Mouse (Mus musculus): ENCODE data around the gene Hist1h4n. TPM values are rescaled to one million over a fixed set of nuclear protein-coding genes. Genes with fewer than 3 reads are reported as not detected.
"Not testable (repeated sequence)": the region's sequence is repeated elsewhere in the genome, so short reads cannot be mapped to it uniquely, and the experiment has no call there.

The Hist1h4n gene
- polyA plus RNA-seq (2015; fragmentation: Nextera tagmentation; extraction: Ambion mirVana) = 13.0 and 15.5 TPM in 2 replicates

- not testable (repeated sequence) for H3K27ac ChIP-seq (ENCODE audit: low read length); H3K36me3 ChIP-seq (ENCODE audit: control insufficient read depth, insufficient read depth, low read length); H3K9me3 ChIP-seq (replicated peaks; ENCODE audit: control insufficient read depth, low read length); H3K9ac ChIP-seq (ENCODE audit: low read length); H3K4me1 ChIP-seq (ENCODE audit: control insufficient read depth, insufficient read depth, low read length); H3K27me3 ChIP-seq (ENCODE audit: control insufficient read depth, insufficient read depth, low read length)
- Histone ChIP-seq H3K4me3 (replicated peaks; ENCODE audit: low read length) (peak within 1 kb of the TSS; percentile 13; the same call in 1 of the 2 replicates), H3K4me2 (ENCODE audit: low read depth, low read length) (peak within 1 kb of the TSS; percentile 32; the same call in 1 of the 2 replicates)
- 0% methylated on average over 23 of the region's 58 CpGs for WGBS
- peak; percentile 86 for ATAC-seq (ENCODE audit: insufficient read depth, low FRiP score)
Measured at GRCm38 (mm10) chr13:21831418-21832394, at the start of gene Hist1h4n. TSS of gene Hist1h4n (minus strand) at chr13:21832196.

- Histone ChIP-seq H3K27ac (ENCODE audit: low read length) (no peak overlapping the region), H3K4me3 (replicated peaks; ENCODE audit: low read length) (no peak overlapping the region), H3K9ac (ENCODE audit: low read length) (no peak overlapping the region), H3K9me3 (replicated peaks; ENCODE audit: control insufficient read depth, low read length) (no peaks in the 10 kb centered on the region), H3K4me1 (ENCODE audit: control insufficient read depth, insufficient read depth, low read length) (no peaks in the 10 kb centered on the region), H3K4me2 (ENCODE audit: low read depth, low read length) (no peak overlapping the region), H3K36me3 (ENCODE audit: control insufficient read depth, insufficient read depth, low read length) (no peaks in the 10 kb centered on the region), H3K27me3 (ENCODE audit: control insufficient read depth, insufficient read depth, low read length) (no peaks in the 10 kb centered on the region)
- no peak for ATAC-seq (ENCODE audit: insufficient read depth, low FRiP score)
- 77% methylated on average over 6 of the region's 6 CpGs for WGBS
Measured at GRCm38 (mm10) chr13:21880735-21881134, 48.7 kb upstream of the Hist1h4n start.

- H3K27ac ChIP-seq (ENCODE audit: low read length); H3K27me3 ChIP-seq (ENCODE audit: control insufficient read depth, insufficient read depth, low read length); H3K9ac ChIP-seq (ENCODE audit: low read length); H3K4me2 ChIP-seq (ENCODE audit: low read depth, low read length); H3K4me1 ChIP-seq (ENCODE audit: control insufficient read depth, insufficient read depth, low read length); ATAC-seq (ENCODE audit: insufficient read depth, low FRiP score); H3K9me3 ChIP-seq (replicated peaks; ENCODE audit: control insufficient read depth, low read length); H3K4me3 ChIP-seq (replicated peaks; ENCODE audit: low read length); H3K36me3 ChIP-seq (ENCODE audit: control insufficient read depth, insufficient read depth, low read length): not testable (repeated sequence)
- 58% methylated on average over 3 of the region's 3 CpGs for WGBS
Measured at GRCm38 (mm10) chr13:21865503-21865902, 33.5 kb upstream of the Hist1h4n start.

GRCm38 (mm10) chr13:21861608-21862007 is 29.6 kb upstream of the Hist1h4n start:
- Histone ChIP-seq H3K9me3 (replicated peaks; ENCODE audit: control insufficient read depth, low read length) (no peaks in the 10 kb centered on the region), H3K4me3 (replicated peaks; ENCODE audit: low read length) (no peak overlapping the region), H3K4me2 (ENCODE audit: low read depth, low read length) (no peak overlapping the region), H3K9ac (ENCODE audit: low read length) (no peak overlapping the region), H3K27ac (ENCODE audit: low read length) (no peak overlapping the region), H3K27me3 (ENCODE audit: control insufficient read depth, insufficient read depth, low read length) (no peaks in the 10 kb centered on the region), H3K36me3 (ENCODE audit: control insufficient read depth, insufficient read depth, low read length) (no peaks in the 10 kb centered on the region), H3K4me1 (ENCODE audit: control insufficient read depth, insufficient read depth, low read length) (no peaks in the 10 kb centered on the region)
- no peak for ATAC-seq (ENCODE audit: insufficient read depth, low FRiP score)
- WGBS = 17% methylated on average over 5 of the region's 5 CpGs

- ATAC-seq (ENCODE audit: insufficient read depth, low FRiP score) = no peak
- Histone ChIP-seq H3K9me3 (replicated peaks; ENCODE audit: control insufficient read depth, low read length) (no peaks in the 10 kb centered on the region), H3K27ac (ENCODE audit: low read length) (no peak overlapping the region), H3K27me3 (ENCODE audit: control insufficient read depth, insufficient read depth, low read length) (no peaks in the 10 kb centered on the region), H3K4me3 (replicated peaks; ENCODE audit: low read length) (peak overlapping the region; percentile 49), H3K4me1 (ENCODE audit: control insufficient read depth, insufficient read depth, low read length) (no peaks in the 10 kb centered on the region), H3K36me3 (ENCODE audit: control insufficient read depth, insufficient read depth, low read length) (no peaks in the 10 kb centered on the region), H3K4me2 (ENCODE audit: low read depth, low read length) (peak overlapping the region; percentile 56), H3K9ac (ENCODE audit: low read length) (peak overlapping the region; percentile 13; the same call in 1 of the 2 replicates)
- WGBS = 3% methylated on average over 15 of the region's 15 CpGs
Measured at GRCm38 (mm10) chr13:21855698-21856162, 23.7 kb upstream of the Hist1h4n start.

GRCm38 (mm10) chr13:21855146-21855545 is 23.1 kb upstream of the Hist1h4n start:
- peak; percentile 69; the same call in 1 of the 2 replicates for ATAC-seq (ENCODE audit: insufficient read depth, low FRiP score)
- H3K9ac ChIP-seq (ENCODE audit: low read length) = peak overlapping the region; percentile 13; the same call in 1 of the 2 replicates
- WGBS = 4% methylated on average over 11 of the region's 11 CpGs
- H3K36me3 ChIP-seq (ENCODE audit: control insufficient read depth, insufficient read depth, low read length) = no peaks in the 10 kb centered on the region
- peak overlapping the region; percentile 56 for H3K4me2 ChIP-seq (ENCODE audit: low read depth, low read length)
- H3K9me3 ChIP-seq (replicated peaks; ENCODE audit: control insufficient read depth, low read length) = no peaks in the 10 kb centered on the region
- H3K27ac ChIP-seq (ENCODE audit: low read length) = no peak overlapping the region
- peak overlapping the region; percentile 49 for H3K4me3 ChIP-seq (replicated peaks; ENCODE audit: low read length)
- H3K4me1 ChIP-seq (ENCODE audit: control insufficient read depth, insufficient read depth, low read length) = no peaks in the 10 kb centered on the region
- H3K27me3 ChIP-seq (ENCODE audit: control insufficient read depth, insufficient read depth, low read length) = no peaks in the 10 kb centered on the region

GRCm38 (mm10) chr13:21852215-21852945 is 20.4 kb upstream of the Hist1h4n start:
- Histone ChIP-seq H3K4me1 (ENCODE audit: control insufficient read depth, insufficient read depth, low read length) (no peaks in the 10 kb centered on the region), H3K4me2 (ENCODE audit: low read depth, low read length) (no peak overlapping the region), H3K4me3 (replicated peaks; ENCODE audit: low read length) (no peak overlapping the region), H3K36me3 (ENCODE audit: control insufficient read depth, insufficient read depth, low read length) (no peaks in the 10 kb centered on the region), H3K9ac (ENCODE audit: low read length) (no peak overlapping the region), H3K27ac (ENCODE audit: low read length) (no peak overlapping the region), H3K9me3 (replicated peaks; ENCODE audit: control insufficient read depth, low read length) (no peaks in the 10 kb centered on the region), H3K27me3 (ENCODE audit: control insufficient read depth, insufficient read depth, low read length) (no peaks in the 10 kb centered on the region)
- no peak for ATAC-seq (ENCODE audit: insufficient read depth, low FRiP score)
- 54% methylated on average over 3 of the region's 3 CpGs for WGBS

GRCm38 (mm10) chr13:21850696-21851095 is 18.7 kb upstream of the Hist1h4n start:
- H3K9me3 ChIP-seq (replicated peaks; ENCODE audit: control insufficient read depth, low read length); H3K27me3 ChIP-seq (ENCODE audit: control insufficient read depth, insufficient read depth, low read length); H3K36me3 ChIP-seq (ENCODE audit: control insufficient read depth, insufficient read depth, low read length); ATAC-seq (ENCODE audit: insufficient read depth, low FRiP score); H3K4me2 ChIP-seq (ENCODE audit: low read depth, low read length); H3K27ac ChIP-seq (ENCODE audit: low read length); H3K4me1 ChIP-seq (ENCODE audit: control insufficient read depth, insufficient read depth, low read length); H3K4me3 ChIP-seq (replicated peaks; ENCODE audit: low read length); H3K9ac ChIP-seq (ENCODE audit: low read length): not testable (repeated sequence)
- 56% methylated on average over 1 of the region's 1 CpGs for WGBS

- H3K4me3 ChIP-seq (replicated peaks; ENCODE audit: low read length) = no peak overlapping the region
- H3K36me3 ChIP-seq (ENCODE audit: control insufficient read depth, insufficient read depth, low read length) = no peaks in the 10 kb centered on the region
- H3K4me2 ChIP-seq (ENCODE audit: low read depth, low read length) = no peak overlapping the region
- WGBS = 31% methylated on average over 8 of the region's 8 CpGs
- H3K27me3 ChIP-seq (ENCODE audit: control insufficient read depth, insufficient read depth, low read length) = no peaks in the 10 kb centered on the region
- H3K9ac ChIP-seq (ENCODE audit: low read length) = no peak overlapping the region
- no peaks in the 10 kb centered on the region for H3K4me1 ChIP-seq (ENCODE audit: control insufficient read depth, insufficient read depth, low read length)
- no peak overlapping the region for H3K27ac ChIP-seq (ENCODE audit: low read length)
- ATAC-seq (ENCODE audit: insufficient read depth, low FRiP score) = no peak
- H3K9me3 ChIP-seq (replicated peaks; ENCODE audit: control insufficient read depth, low read length) = no peaks in the 10 kb centered on the region
Measured at GRCm38 (mm10) chr13:21847883-21848282, 15.9 kb upstream of the Hist1h4n start.

Data from stomach, embryonic 16.5 days (tissue).